Mouse (Mus musculus) MEL (cell line): ENCODE results near the gene St8sia6.

Experiments used
- CHD2 ChIP-seq: IDR thresholded peaks from 2 replicates; pipeline ENCODE4 v1.6.1; 2011; ENCODE audit warnings: low read length, improper control_type of control experiment
- CTCF ChIP-seq, 3 experiments: IDR thresholded peaks in 2 of 3; conservative IDR thresholded peaks in 1 of 3; 2 replicates each; pipeline ENCODE4 v1.5.1; 2011 to 2012; ENCODE audit warnings: low read length in 3 of 3, low read depth in 2 of 3, mild to moderate bottlenecking in 2 of 3, improper control_type of control experiment in 1 of 3, inconsistent platforms in 1 of 3, mixed read lengths in 1 of 3, moderate library complexity in 1 of 3; ENCODE audit not compliant: control insufficient read depth in 1 of 3, insufficient read depth in 1 of 3, poor library complexity in 1 of 3, severe bottlenecking in 1 of 3
- E2F4 ChIP-seq: IDR thresholded peaks from 2 replicates; pipeline ENCODE4 v1.6.1; 2011; ENCODE audit warnings: low read depth, low read length, improper control_type of control experiment, borderline replicate concordance
- MAX ChIP-seq: IDR thresholded peaks from 2 replicates; pipeline ENCODE4 v1.6.1; 2011; ENCODE audit warnings: low read length, improper control_type of control experiment
- POLR2AphosphoS5 ChIP-seq: IDR thresholded peaks from 2 replicates; pipeline ENCODE4 v1.6.1; 2012; ENCODE audit warnings: low read depth, borderline replicate concordance, mild to moderate bottlenecking, inconsistent platforms, low read length, moderate library complexity, mixed read lengths
- TBP ChIP-seq: IDR thresholded peaks from 2 replicates; pipeline ENCODE4 v1.8.0; 2011; ENCODE audit warnings: low read depth, low read length, improper control_type of control experiment
- TCF12 ChIP-seq: IDR thresholded peaks from 2 replicates; pipeline ENCODE4 v1.6.1; 2014; ENCODE audit warnings: low read depth, mild to moderate bottlenecking, inconsistent platforms, low read length, improper control_type of control experiment, moderate library complexity

- TF ChIP-seq MAX (no peak), CHD2 (no peak), CTCF (IDR thresholded peaks at IDR 0.05 in 2 of 3, conservative IDR thresholded peaks at IDR 0.05 in 1 of 3; ENCODE audit: control insufficient read depth in 1 of 3, insufficient read depth in 1 of 3, low read depth in 2 of 3, low read length in 3 of 3, poor library complexity in 1 of 3, severe bottlenecking in 1 of 3) (no peak), TBP (no peak), E2F4 (no peak), POLR2AphosphoS5 (no peak), TCF12 (no peak)
Measured at GRCm38 (mm10) chr2:13786577-13787168, 7.2 kb downstream of the St8sia6 start.
